Mouse (Mus musculus) heart, embryonic 16.5 days (tissue): ENCODE data around the gene Pcyt1a. TPM values are rescaled to one million over a fixed set of nuclear protein-coding genes. Genes with fewer than 3 reads are reported as not detected.
A peak's percentile ranks its signal among the peaks of the same experiment; 100 is the strongest.

Source experiments
- ATAC-seq: fragments of 200-750 bp; cut with Nextera tagmentation; replicated peaks from 2 replicates; pipeline ENCODE4 v1.8.0; 2017; ENCODE audit warnings: moderate number of reproducible peaks; ENCODE audit not compliant: insufficient read depth, low FRiP score; ENCODE audit errors: extremely low read depth
- H3K27ac ChIP-seq: fragments of 300-500 bp; sonication (generic); 2 replicates; pipeline ENCODE4 v1.5.1; 2014; ENCODE audit warnings: mild to moderate bottlenecking, low read length, control low read depth, moderate library complexity
- H3K27me3 ChIP-seq: fragments of 300-500 bp; sonication (generic); 2 replicates; pipeline ENCODE4 v1.6.1; 2014; ENCODE audit warnings: low read length, mixed read lengths; ENCODE audit not compliant: control insufficient read depth, insufficient read depth
- H3K36me3 ChIP-seq: fragments of 300-500 bp; sonication (generic); 2 replicates; pipeline ENCODE4 v1.6.1; 2014; ENCODE audit not compliant: control insufficient read depth, insufficient read depth
- H3K4me1 ChIP-seq: fragments of 300-500 bp; sonication (generic); 2 replicates; pipeline ENCODE4 v1.6.1; 2014; ENCODE audit warnings: low read length, mixed read lengths; ENCODE audit not compliant: control insufficient read depth, insufficient read depth
- H3K4me2 ChIP-seq: fragments of 300-500 bp; sonication (generic); 2 replicates; pipeline ENCODE4 v1.6.1; 2014; ENCODE audit warnings: low read depth, mild to moderate bottlenecking, control low read depth, low read length
- H3K4me3 ChIP-seq: fragments of 300-500 bp; sonication (generic); 2 replicates; pipeline ENCODE4 v1.5.1; 2014; ENCODE audit warnings: mild to moderate bottlenecking, control low read depth, low read length
- H3K9ac ChIP-seq: fragments of 300-500 bp; sonication (generic); 2 replicates; pipeline ENCODE4 v1.6.1; 2014; ENCODE audit warnings: low read length, control low read depth
- H3K9me3 ChIP-seq: fragments of 300-500 bp; sonication (generic); replicated peaks from 2 replicates; pipeline ENCODE4 v1.6.1; 2016; ENCODE audit warnings: low read length; ENCODE audit not compliant: control insufficient read depth
- WGBS: fragments of 180-500 bp; shearing (Covaris S2); extraction: QIAGEN DNeasy Blood & Tissue Kit; methylation state at CpG from one replicate; pipeline ENCODE4 v1.1.7; 2014; 5-methylcytosine and 5-hydroxymethylcytosine counted together
- polyA plus RNA-seq: library from polyadenylated mRNA; unstranded; fragments of >200 nt; fragmentation: Nextera tagmentation; extraction: Ambion mirVana; gene quantifications from 2 replicates; pipeline ENCODE4 v1.2.1, GENCODE M21; 2015

The Pcyt1a gene
- polyA plus RNA-seq, result 38.8 and 42.3 TPM in 2 replicates

DNA sequence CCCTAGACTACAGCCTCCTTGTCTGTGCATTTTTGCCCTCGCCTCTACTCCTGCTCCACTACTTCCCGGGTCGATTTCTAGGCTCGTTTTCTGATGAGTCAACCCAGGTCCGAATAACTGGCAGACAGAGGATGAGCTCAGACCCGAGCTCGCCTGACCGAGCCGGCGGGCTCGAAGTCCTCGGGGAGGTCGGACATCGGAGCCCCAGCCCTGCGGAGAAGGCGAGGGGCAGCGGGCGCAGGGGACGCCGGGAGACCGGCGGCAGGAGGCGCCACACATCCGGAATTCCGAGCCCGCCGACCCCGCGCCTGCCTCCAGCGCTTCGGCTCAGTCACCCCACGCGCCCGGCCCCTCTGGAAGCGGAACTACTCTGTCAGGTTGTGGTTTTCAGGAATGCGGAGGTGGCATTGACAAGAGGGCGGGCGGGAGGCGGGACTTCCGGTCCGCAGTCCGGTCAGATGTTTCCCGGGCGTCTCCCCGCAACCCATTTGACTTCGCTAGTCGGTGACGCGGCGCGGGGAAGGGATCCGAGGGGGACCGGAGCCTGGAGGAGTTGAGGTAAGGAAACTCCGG, at the start of gene Pcyt1a:
Gene Pcyt1a, plus strand, starts transcription at position 448 of the 573 bp plus-strand sequence.
- Histone ChIP-seq H3K27ac (peak within 1 kb of the TSS; percentile 96), H3K9ac (peak within 1 kb of the TSS; percentile 95), H3K27me3 (no peaks in the 10 kb centered on the region), H3K4me2 (peak within 1 kb of the TSS; percentile 90), H3K4me1 (peaks cover 23% of the 10 kb centered on the region), H3K4me3 (peak within 1 kb of the TSS; percentile 96), H3K9me3 (no peaks in the 10 kb centered on the region), H3K36me3 (no peaks in the 10 kb centered on the region)
- peak; percentile 93 for ATAC-seq
- under 1% methylated on average over 54 of the region's 54 CpGs for WGBS

DNA sequence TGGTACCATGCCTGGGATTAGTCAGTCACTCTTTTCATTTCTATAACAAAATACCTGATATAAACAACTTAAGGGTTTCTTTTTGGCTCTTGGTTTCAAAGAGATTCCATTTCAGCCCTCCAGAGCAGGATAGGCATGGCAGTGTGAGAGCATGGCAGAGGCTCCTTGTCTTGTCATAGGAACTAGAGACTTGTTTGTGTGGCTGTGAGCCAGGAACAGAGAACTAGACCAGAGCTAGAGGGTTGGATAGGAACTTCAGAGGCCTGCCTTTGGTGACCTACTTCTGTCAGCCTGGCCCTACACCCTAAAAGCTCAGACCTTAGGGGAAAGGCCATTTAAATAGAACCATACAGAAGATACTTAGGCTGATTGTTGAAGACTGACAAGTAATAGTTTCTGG, 47.8 kb upstream of the Pcyt1a start:
- ATAC-seq, result no peak
- no peaks in the 10 kb centered on the region for H3K9me3 ChIP-seq
- H3K4me3 ChIP-seq, result no peak overlapping the region
- peaks cover 47% of the 10 kb centered on the region for H3K36me3 ChIP-seq
- no peak overlapping the region for H3K27ac ChIP-seq
- H3K27me3 ChIP-seq, result no peaks in the 10 kb centered on the region
- H3K4me2 ChIP-seq, result no peak overlapping the region
- no peak overlapping the region for H3K9ac ChIP-seq
- H3K4me1 ChIP-seq, result no peaks in the 10 kb centered on the region

- no peak overlapping the region for H3K4me2 ChIP-seq
- H3K9ac ChIP-seq, result no peak overlapping the region
- no peak overlapping the region for H3K27ac ChIP-seq
- 59% methylated on average over 2 of the region's 2 CpGs for WGBS
- no peaks in the 10 kb centered on the region for H3K27me3 ChIP-seq
- H3K36me3 ChIP-seq, result peaks cover 34% of the 10 kb centered on the region
- no peaks in the 10 kb centered on the region for H3K4me1 ChIP-seq
- ATAC-seq, result no peak
- H3K9me3 ChIP-seq, result no peaks in the 10 kb centered on the region
- H3K4me3 ChIP-seq, result no peak overlapping the region
Measured at GRCm38 (mm10) chr16:32384885-32385284, 45.8 kb upstream of the Pcyt1a start.

- no peak overlapping the region for H3K9ac ChIP-seq
- no peak overlapping the region for H3K27ac ChIP-seq
- ATAC-seq, result no peak
- no peaks in the 10 kb centered on the region for H3K27me3 ChIP-seq
- peaks cover 28% of the 10 kb centered on the region for H3K36me3 ChIP-seq
- H3K4me2 ChIP-seq, result no peak overlapping the region
- no peaks in the 10 kb centered on the region for H3K4me1 ChIP-seq
- no peak overlapping the region for H3K4me3 ChIP-seq
- WGBS, result 71% methylated on average over 3 of the region's 3 CpGs
- H3K9me3 ChIP-seq, result no peaks in the 10 kb centered on the region
Measured at GRCm38 (mm10) chr16:32386826-32387225, 43.9 kb upstream of the Pcyt1a start.

GRCm38 (mm10) chr16:32389049-32389448, 41.7 kb upstream of the Pcyt1a start:
- H3K4me1 ChIP-seq, result no peaks in the 10 kb centered on the region
- no peak overlapping the region for H3K9ac ChIP-seq
- no peak overlapping the region for H3K4me3 ChIP-seq
- ATAC-seq, result no peak
- H3K4me2 ChIP-seq, result no peak overlapping the region
- H3K9me3 ChIP-seq, result no peaks in the 10 kb centered on the region
- peaks cover 25% of the 10 kb centered on the region for H3K36me3 ChIP-seq
- H3K27me3 ChIP-seq, result no peaks in the 10 kb centered on the region
- no peak overlapping the region for H3K27ac ChIP-seq

GRCm38 (mm10) chr16:32389841-32390240, 40.9 kb upstream of the Pcyt1a start:
- Histone ChIP-seq H3K4me2 (no peak overlapping the region), H3K4me3 (no peak overlapping the region), H3K4me1 (no peaks in the 10 kb centered on the region), H3K27me3 (no peaks in the 10 kb centered on the region), H3K27ac (no peak overlapping the region), H3K9me3 (no peaks in the 10 kb centered on the region), H3K36me3 (peaks cover 23% of the 10 kb centered on the region), H3K9ac (no peak overlapping the region)
- 73% methylated on average over 3 of the region's 3 CpGs for WGBS
- no peak for ATAC-seq

DNA sequence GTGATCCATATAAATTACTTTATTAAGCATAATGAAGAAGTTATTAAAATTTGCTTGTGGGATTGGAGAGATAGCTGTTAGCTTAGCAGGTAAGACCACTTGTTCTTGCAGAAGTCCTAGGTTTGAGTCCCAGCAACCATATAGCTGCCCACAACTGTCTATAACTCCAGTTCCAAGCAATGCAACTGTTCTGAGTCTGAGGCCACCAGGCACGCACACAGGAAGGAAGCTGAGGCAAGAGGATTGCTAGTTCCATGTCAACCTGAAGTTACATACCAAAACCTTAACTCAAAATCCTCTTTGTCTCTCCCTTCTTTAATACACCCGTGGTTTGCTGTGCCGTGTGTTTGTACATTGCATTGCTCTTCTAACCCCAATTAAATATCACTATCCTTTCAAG, 39.8 kb upstream of the Pcyt1a start:
- Histone ChIP-seq H3K9ac (no peak overlapping the region), H3K36me3 (peaks cover 20% of the 10 kb centered on the region), H3K27me3 (no peaks in the 10 kb centered on the region), H3K4me2 (no peak overlapping the region), H3K27ac (no peak overlapping the region), H3K9me3 (no peaks in the 10 kb centered on the region), H3K4me1 (no peaks in the 10 kb centered on the region), H3K4me3 (no peak overlapping the region)
- no peak for ATAC-seq
- 86% methylated on average over 3 of the region's 3 CpGs for WGBS

DNA sequence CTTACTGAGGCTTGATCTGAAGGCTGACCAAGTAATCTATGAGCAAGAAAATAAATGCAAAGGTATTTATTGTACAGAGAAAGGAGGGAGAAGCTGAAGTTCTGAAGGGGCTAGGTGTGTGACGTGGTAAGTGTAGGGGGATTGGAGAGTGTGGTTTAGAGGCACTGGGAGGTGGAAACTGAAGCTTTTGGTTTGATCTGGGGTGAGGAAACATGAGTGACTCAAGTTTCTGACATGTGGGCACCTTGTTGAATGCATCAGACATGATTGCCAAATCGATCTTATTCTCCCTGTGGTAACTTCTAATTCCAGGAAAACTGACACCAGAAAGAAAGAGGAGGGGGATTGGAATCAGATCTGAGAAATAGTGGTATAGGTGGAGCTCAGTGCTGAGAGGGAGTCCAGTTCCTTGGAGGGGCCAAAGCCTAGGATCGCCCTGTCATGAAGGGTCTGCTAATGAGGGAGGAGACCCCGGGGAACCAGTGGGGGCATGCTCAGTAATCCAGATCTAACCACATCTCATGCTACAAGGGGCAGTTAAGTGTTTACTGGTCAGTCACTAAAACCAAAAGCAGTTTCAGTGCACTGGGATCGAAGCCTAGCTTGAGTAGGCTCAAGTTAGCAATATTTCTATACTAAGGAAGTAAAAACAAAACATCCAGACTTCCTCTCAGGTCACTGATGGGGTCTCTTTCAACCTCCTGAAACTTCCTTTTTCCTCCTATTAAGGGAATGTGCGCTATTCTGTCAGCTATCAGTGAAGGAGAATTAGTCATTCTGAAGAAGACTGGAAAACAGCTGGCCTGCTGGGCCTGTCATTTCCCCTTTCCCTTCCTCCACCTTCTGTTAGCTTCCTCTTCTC, 34.8 kb upstream of the Pcyt1a start:
- Histone ChIP-seq H3K36me3 (peaks cover 10% of the 10 kb centered on the region), H3K9me3 (no peaks in the 10 kb centered on the region), H3K4me2 (no peak overlapping the region), H3K27me3 (no peaks in the 10 kb centered on the region), H3K4me3 (no peak overlapping the region), H3K9ac (no peak overlapping the region), H3K27ac (peak overlapping the region; percentile 75), H3K4me1 (no peaks in the 10 kb centered on the region)
- no peak for ATAC-seq
- 63% methylated on average over 6 of the region's 6 CpGs for WGBS

DNA sequence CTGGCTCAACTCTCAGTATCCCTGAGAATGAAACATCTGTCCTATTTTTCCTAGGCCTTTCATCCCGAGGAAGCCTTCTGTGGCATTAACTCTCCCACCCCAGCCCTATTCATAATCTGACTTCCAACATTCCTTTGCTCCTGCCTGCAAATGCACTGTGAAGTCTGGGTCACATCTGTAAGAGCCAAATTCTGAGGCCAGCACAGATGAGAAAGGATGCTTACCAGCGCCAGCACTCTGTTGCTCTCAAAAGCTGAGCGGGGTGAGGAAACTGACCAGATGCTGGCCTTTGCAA, 34.2 kb upstream of the Pcyt1a start:
- Histone ChIP-seq H3K27ac (peak overlapping the region; percentile 31; the same call in 1 of the 2 replicates), H3K9me3 (no peaks in the 10 kb centered on the region), H3K9ac (no peak overlapping the region), H3K4me3 (no peak overlapping the region), H3K36me3 (peaks cover 7% of the 10 kb centered on the region), H3K4me2 (no peak overlapping the region), H3K4me1 (no peaks in the 10 kb centered on the region), H3K27me3 (no peaks in the 10 kb centered on the region)
- ATAC-seq, result no peak
- WGBS, result 49% methylated on average over 3 of the region's 3 CpGs
